Mouse (Mus musculus) heart, adult 11 months (tissue): ENCODE results near the gene Pdzd4.

Experiments used
- DNase-seq: peaks from one replicate; pipeline ENCODE4 v3.0.0; 2022

Gene Pdzd4

DNA sequence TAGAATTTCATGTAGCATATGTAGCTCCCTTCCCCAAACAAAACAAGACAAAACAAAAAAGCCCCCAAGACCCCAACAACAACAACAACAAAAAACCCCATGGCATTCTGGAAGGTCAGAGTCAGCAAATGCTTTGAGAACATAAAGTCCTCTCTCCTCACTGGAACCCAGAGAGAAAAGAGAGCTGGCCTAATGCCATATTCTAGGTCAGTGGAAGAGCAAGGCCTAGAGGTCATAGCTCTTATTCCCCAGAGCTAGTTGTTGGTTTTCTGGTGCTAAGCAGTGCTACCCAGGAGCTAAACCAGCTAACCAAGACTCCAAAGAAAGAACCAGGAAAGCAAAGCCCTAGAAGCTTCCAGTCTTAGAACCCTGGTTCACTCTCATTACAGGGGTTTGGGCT, 39.1 kb downstream of the Pdzd4 start:
- DNase-seq = peak; percentile 51

DNA sequence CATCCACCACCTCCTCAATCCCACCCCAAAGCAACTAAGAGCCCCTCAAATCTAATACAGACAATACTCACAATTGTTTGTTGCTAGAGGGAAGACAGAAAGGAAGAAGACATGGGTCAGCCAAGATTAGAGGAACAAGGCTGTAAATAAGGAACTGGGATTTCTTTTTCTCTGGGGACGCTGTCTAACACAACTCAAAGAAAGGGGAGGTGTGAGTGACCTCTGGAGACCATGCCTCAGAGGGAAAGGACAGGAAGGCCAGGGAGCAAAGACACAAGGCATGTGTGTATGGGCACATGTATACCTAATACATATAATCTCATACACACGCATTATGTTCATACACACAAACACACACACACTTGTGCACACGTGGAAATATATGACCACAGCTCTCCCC, 42.5 kb downstream of the Pdzd4 start:
- peak; percentile 67 for DNase-seq

DNA sequence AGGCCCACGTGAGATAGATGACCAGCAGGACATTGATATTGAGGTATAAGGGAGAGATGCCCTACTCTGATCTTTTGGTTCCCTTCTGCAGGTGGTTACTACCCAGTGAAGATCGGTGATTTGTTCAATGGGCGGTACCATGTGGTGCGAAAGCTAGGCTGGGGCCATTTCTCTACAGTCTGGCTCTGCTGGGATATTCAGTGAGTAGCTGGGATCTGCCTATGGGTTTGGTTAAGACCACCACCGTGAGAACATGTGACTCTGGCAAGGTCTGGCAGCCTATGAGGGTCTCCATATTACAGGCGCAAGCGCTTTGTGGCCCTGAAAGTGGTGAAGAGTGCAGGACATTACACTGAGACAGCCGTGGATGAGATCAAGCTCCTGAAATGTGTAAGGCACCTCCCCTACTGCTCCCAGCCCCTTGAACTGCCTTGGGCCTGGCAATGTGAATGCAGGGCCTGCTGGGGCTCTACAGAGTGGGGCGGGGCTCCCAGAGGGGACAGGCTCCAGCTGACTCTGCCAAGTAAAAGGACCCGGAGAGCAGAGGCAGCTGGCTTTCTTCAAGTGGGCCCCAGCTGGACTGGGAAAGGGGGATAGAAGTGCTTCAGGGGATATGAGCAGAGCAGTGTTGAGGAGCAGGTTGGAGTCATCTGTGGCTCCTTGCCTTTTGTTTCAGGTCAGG, 49.8 kb downstream of the Pdzd4 start:
- DNase-seq = peak; percentile 95

DNA sequence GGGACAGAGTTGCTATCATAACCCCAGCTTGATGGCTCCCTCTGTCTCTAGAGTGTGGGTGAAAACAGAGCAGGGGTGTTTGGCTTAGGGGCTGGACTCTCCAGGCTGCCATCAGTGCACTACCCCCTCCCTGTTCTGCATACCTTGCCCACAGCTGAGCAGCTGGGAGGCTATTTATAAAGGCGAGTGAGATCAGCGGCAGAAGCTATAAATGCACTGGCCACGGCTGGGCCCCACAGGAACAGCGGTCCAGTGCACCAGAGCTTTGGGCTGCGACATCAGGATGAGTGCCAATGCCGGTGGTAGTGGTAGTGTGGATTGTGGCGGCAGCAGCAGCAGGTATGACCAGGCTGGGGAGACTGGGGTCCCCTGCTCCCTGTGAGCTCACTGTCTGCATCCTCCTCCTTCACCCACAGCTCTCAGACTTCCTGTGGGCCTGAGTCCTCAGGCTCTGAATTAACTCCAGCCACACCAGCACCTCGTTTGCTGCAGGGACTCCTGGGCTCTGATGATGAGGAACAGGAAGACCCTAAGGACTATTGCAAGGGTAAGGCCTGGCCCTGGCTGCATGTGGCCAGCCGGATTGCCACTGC, 50.5 kb downstream of the Pdzd4 start, which contains the start of gene Srpk3:
Srpk3 (plus strand) TSS at position 238 of the 593 bp plus-strand sequence.
- peak; percentile 96 for DNase-seq

DNA sequence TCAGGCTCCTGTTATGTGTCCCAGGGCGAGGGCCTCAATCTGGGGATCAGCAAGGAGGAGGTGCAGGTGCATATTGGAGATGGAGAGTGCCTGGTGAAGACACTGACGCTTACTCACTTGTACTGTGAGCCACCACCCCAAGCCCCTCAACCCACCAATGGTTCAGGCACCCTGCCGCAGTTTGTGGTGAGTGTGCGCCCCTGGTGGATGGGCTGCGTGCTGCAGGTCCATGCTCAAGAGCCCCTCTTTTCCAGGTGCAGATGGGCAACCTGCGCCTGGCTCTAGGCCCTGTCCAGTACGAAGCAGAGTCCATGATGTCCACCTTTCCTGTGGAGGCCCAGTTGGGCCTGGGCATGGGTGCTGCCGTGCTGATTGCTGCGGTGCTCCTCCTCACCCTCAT, 57.5 kb downstream of the Pdzd4 start:
- DNase-seq = no peak

DNA sequence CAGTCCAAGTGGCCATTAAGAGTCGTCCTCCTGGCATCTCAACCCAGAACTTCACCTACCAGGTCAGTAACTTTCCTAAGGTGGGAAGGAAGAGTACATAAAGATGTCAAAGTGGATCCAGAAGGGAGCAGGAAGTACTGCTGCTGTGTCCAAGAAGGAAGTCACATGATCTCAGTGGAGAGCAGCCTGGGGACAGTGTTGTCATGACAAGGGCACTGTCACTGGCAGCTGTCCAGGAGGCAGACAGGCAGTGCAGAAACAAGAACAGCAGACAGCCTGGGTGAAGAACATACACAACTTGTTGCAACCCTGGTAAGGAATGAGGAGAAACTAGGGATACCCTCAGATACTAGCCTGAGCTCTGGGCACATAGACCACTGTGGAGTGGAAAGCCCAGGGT, 59.5 kb downstream of the Pdzd4 start:
- peak; percentile 98 for DNase-seq

DNA sequence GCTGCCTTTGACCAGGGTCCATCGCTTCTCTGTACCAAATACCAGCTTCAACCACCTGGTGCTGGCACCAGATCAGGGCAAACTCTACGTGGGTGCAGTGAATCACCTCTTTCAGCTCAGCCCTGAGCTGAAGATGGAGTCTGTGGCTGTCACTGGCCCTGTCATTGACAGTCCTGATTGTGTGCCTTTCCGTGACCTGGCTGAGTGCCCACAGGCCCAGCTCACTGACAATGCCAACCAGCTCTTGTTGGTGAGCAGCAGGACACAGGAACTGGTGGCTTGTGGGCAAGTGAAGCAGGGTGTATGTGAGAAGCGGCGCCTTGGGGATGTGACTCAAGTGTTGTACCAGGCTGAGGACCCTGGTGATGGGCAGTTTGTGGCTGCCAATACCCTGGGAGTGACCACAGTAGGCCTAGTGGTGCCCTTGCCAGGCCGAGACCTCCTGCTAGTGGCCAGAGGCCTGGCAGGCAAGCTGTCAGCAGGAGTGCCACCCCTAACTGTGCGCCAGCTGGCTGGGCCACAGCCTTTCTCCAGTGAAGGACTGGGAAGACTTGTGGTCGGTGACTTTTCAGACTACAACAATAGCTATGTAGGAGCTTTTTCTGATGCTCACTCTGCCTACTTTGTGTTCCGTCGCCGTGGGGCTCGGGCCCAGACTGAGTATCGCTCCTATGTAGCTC, 66.0 kb downstream of the Pdzd4 start:
- DNase-seq = no peak

DNA sequence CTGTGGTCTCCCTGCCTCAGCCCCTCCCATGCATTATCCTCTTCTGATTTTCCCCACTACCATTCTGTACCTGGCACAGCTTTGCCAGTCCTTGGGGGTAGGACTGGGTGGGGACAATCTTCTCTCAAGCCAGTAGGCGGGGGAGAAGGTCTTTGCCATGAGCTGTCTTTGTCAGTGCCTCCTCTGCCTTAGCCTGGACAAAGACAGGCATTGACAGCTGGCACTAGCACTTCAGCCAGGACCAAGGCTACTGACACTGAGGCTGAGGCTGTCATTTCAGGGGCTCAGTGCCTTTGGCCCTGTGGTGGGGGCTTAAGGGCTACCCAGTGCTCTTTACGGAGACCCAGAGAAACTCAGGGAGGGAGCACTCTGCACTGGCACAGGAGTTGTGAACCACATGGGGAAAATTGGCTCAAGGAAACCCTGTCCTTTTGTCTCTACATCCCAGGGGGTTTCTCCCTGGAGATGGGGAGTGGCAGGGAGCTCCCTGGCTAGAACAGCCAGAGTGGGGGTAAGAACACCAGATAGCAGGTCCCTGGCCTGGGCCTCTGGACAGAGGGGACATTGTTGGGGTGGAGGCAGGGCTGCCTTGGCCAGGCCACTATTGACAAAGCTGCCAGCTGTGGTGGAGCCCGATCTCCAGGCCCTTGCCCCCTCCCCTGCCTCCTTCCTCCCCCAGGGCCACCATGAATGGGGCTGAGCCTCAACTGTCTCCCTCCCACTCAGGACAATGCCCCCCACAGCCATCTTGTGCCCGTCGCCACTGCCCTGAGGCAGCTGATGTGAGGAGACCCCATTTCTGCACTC, 68.2 kb downstream of the Pdzd4 start, which contains the start of gene Plxnb3:
Plxnb3 (plus strand) TSS at position 757 of the 807 bp plus-strand sequence.
- no peak for DNase-seq

DNA sequence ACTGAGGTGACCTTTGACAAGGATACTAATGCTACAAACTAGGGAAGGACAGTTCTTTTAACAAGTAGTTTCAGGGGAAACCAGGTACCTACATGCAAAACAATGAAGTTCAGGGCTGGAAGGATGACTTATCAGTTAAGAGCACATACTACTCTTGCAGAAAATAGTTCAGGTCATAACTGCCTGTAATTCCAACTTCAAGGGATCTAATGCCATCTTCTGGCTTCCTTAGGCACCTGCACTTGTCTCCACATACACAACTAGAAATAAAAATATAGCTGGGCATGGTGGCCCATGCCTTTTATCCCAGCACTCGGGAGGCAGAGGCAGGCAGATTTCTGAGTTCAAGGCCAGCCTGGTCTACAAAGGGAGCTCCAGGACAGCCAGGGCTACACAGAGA, 75.8 kb downstream of the Pdzd4 start:
- DNase-seq = no peak

DNA sequence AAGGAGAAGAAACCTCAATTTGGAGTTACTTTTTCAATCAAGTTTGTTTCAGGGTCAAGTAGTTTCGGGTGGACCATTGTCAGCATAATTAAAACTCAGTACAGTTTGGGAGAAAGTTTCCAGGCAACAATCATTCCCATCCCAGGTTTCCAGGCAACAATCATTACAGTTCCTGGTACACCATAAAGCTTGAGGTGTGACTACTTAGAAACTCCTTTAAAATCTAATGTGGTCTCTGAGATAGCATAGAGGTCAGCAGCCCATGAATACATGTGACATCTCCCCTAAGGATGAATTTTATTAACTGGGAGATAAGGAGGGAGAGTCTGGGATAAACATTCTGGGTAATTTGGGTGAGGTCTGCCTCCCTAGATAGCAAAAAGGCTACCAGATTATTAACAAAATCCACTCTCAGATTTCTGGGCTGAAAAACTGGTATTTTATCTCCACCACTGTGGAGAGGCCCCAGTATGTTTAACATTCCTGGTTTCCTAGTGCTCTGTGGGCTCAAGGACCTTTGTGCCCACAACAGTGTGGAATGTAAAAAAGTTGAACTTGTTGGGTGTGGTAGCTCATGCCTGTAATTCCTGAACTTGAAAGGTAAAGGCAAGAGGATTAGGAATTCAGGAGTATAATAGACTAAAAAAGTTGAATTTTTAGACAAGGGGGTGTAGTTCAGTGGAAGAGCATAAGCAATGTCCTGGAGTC, 79.8 kb downstream of the Pdzd4 start:
- no peak for DNase-seq
